Mouse (Mus musculus) adrenal gland, adult 8-10 months (tissue): Measurements from ENCODE around the gene S100a4. TPM values are rescaled to one million over a fixed set of nuclear protein-coding genes. Genes with fewer than 3 reads are reported as not detected.
A peak's percentile ranks its signal among the peaks of the same experiment; 100 is the strongest.

Experiments
- DNase-seq: peaks from one replicate; pipeline ENCODE4 v3.0.0; 2022
- total RNA-seq, 4 experiments: library from RNA; stranded (reverse); gene quantifications; 2 replicates each; pipeline ENCODE4 v1.2.4; 2022

The S100a4 gene
- total RNA-seq: 10 to 100 TPM in 2 of 4 experiments, 1 to 10 TPM in 2; 7.5 to 22.9 (median 12.5) TPM

GRCm38 (mm10) chr3:90603623-90604022 lies at the start of gene S100a4:
Gene S100a4, plus strand, starts transcription at chr3:90603771.
- no peak for DNase-seq

DNA sequence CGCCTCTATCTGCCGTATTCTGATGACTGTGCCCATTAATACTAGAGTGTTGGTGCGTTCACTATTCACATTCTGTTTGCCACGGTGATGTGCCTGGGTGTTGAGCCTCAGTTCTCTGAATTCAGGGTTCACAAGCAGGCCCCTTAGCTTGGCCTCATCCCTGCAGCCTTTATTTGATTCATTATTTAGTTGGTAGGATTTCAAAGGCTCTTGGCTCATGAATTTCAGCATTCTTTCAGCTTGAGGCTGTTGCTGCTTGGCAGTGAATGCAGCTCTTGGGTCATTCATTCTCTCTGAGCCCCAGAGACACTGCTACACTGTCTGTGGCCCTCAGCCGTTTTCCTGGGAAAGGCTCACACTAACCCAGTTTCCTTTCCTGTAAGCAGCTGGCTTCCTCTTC lies 47.6 kb upstream of the S100a4 start:
- DNase-seq: no peak

DNA sequence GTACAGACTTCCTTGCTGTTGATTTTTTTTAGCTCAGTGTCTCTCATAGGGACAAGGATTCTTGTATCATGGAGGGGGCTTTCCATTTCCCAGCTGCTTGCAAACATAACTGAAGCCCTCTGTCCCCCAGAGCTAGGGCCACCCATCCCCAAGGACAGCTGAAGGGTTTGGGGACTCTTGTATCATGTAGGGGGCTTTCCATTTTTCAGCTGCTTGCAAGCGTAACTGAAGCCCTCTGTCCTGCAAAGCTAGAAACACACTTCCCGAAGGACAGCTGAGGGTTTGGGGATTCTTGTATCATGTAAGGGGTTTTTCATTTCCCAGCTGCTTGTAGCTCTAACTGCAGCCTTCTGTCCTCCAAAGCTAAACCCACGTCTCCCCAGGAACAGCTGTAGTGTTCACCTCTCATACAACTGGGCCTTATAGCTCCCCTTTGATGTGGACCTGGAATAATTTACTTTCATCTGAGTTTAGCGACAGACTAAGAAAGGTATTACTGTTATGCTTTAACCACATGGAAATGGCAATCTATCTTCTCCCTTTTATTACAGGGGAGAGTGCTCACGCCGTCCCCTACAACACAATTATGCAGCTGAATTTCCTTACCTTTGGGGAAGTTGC lies 43.5 kb upstream of the S100a4 start, which contains the start of gene S100a3:
S100a3 (plus strand) TSS at position 571 of the 621 bp plus-strand sequence.
- DNase-seq: no peak

- DNase-seq: no peak
Measured at GRCm38 (mm10) chr3:90574691-90575090, 28.9 kb upstream of the S100a4 start.

GRCm38 (mm10) chr3:90575320-90575719 lies 28.3 kb upstream of the S100a4 start:
- no peak for DNase-seq

DNA sequence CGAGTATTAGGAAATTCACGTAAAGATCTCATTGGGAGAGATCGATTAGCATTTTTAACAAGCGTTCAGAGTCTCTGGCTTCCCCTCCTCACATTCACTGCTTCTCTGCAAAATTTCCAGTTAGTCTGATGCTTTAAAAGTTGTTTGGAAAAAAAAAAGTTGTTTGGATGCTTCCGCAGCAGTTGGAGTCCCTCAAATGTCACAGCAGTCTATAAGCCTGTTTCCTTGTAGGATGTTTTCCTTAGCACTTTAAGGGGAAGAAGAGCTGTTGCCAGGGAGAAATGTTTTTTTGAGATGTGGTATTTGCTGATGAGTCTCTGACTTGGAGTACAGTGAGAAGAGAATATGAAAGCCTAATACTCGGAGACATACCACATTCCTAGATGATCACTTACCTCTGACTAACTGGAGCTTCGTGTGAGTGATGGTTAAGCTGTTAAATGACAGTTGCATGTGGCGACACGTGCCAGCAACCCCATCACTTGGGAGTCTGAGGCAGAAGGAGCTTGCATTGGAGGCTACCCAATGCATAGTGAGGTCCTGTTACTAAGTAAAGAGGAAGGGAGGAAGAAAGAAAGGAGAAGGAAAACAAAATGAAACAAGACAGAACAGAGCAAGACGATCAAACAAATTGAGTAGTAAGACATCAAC lies 27.1 kb upstream of the S100a4 start:
- DNase-seq: no peak

GRCm38 (mm10) chr3:90579433-90579832 lies 24.1 kb upstream of the S100a4 start:
- no peak for DNase-seq

DNA sequence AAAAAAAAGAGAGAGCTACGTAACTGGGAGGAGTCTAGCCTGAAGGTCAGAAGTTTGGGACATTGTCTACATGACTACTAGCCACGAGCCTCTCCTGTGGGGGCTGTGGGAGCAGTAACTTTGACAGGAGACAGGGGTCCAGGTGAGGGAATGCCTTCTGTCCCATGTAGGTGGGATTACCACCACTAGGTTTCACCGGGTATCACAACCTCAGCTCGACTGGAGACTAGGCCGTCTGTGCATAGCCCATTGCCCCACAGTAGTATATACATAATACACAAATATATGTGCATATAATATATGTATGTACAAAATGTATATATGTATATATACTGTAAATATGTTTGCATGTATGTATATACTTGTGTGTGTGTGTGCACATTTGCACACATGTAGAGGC lies 22.4 kb upstream of the S100a4 start:
- no peak for DNase-seq

- DNase-seq: no peak
Measured at GRCm38 (mm10) chr3:90582156-90582555, 21.4 kb upstream of the S100a4 start.

GRCm38 (mm10) chr3:90582556-90582955 lies 21.0 kb upstream of the S100a4 start:
- DNase-seq: no peak

GRCm38 (mm10) chr3:90583893-90584292 lies 19.7 kb upstream of the S100a4 start:
- DNase-seq: no peak

- DNase-seq: peak; percentile 59
Measured at GRCm38 (mm10) chr3:90585595-90585994, 18.0 kb upstream of the S100a4 start.

GRCm38 (mm10) chr3:90586016-90586643 lies 17.4 kb upstream of the S100a4 start:
- DNase-seq: no peak

GRCm38 (mm10) chr3:90586906-90587305 lies 16.7 kb upstream of the S100a4 start:
- DNase-seq: peak; percentile 85

- DNase-seq: no peak
Measured at GRCm38 (mm10) chr3:90587361-90588101, 16.0 kb upstream of the S100a4 start.

DNA sequence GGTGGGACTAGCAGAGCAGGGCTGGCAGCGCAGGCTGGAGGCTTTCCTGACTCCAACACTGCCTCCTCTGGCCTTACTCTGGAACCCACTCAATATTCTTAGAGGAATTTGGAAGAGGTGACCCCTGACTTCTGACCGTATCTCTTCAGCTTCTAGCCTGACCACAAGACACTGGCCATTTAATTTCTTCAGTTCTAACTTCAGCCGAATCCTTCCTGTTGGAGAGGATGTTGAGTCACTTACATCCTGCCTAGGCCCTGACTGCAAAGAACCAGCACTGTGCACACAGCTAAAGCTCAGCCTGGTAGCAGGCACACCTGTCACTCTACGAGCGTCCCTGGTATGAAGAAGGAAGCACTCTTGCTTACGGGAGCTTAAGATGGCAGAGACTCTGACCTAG lies 14.2 kb upstream of the S100a4 start:
- DNase-seq: no peak

- no peak for DNase-seq
Measured at GRCm38 (mm10) chr3:90589947-90590346, 13.6 kb upstream of the S100a4 start, which contains the start of gene S100a2. Gene S100a2, plus strand, starts transcription at chr3:90590247.

DNA sequence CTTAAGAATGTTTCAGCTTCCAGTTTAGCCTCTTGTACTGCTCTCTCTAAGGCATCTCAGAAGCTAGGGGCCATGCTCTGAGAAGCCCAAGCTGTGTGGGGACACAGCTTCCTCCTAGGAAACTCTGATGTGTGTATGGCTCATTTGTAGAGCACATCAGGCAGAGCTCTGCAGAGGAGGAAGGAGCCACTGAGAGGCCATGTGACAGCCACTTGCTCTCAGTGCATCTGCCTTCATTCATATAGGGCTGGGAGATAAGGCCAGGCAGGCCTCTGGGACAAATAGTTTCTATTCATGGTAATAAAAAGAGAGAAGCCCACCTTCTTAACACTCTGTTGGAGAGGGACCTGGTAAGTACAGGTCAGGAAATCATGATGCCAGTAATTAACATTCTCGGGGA lies 9.1 kb upstream of the S100a4 start:
- no peak for DNase-seq

GRCm38 (mm10) chr3:90595556-90595955 lies 8.0 kb upstream of the S100a4 start:
- DNase-seq: no peak

DNA sequence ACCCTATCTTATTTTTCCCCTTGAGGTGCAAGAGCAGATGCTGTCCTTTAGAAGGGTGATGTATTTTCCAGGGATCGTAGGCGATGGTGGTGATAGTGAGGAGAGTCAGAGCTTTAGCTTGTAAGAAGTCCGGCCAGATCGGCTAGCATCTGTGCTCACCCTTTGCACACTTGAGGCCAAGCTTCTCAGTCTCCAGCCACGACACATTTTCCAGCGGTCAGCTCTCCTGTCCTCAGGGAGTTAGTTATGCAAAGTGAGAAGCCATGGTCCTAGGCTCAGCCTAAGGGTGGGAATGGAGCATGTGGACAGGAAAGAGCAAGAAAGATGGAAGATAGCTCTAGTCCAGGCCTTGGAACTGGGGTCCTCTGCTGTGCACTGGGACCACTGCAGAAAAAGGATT lies 6.8 kb upstream of the S100a4 start:
- DNase-seq: no peak

- no peak for DNase-seq
Measured at GRCm38 (mm10) chr3:90597736-90598135, 5.8 kb upstream of the S100a4 start.

- no peak for DNase-seq
Measured at GRCm38 (mm10) chr3:90598212-90598611, 5.4 kb upstream of the S100a4 start.

DNA sequence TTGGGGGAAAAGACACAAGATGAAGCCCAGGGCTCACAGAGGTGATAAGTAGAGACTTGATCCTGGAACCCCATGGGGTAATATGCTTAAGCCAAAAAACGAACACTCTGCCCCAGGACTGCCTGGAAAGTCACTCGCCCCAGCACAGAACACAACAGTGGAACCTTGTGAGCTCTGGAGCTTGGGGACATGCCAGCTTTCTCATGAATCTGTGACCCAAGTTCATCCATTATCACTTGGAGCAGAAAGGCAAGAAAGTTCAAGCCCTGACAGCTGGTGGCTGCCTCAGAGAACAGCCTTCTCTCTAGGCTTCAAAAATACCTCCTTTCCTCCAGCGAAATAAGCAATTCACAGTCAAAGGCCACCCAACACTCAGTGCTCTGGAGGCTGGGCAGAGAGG lies 4.2 kb upstream of the S100a4 start:
- no peak for DNase-seq
